Mouse (Mus musculus) lung, postnatal 0 days (tissue): Measurements from ENCODE around the gene Crct1. TPM values are rescaled to one million over a fixed set of nuclear protein-coding genes. Genes with fewer than 3 reads are reported as not detected.
A peak's percentile ranks its signal among the peaks of the same experiment; 100 is the strongest.

Experiments used
- ATAC-seq: fragments of 200-750 bp; cut with Nextera tagmentation; 2 replicates; pipeline ENCODE4 v1.8.0; 2017; ENCODE audit warnings: moderate library complexity
- DNase-seq: peaks from one replicate; pipeline ENCODE4 v3.0.0-alpha.2; 2016; ENCODE audit warnings: low spot score
- H3K27ac ChIP-seq: fragments of 300-500 bp; sonication (generic); 2 replicates; pipeline ENCODE4 v1.5.1; 2014; ENCODE audit warnings: antibody characterized with exemption, mild to moderate bottlenecking, low read length, mixed read lengths
- H3K27me3 ChIP-seq: fragments of 300-500 bp; sonication (generic); replicated peaks from 2 replicates; pipeline ENCODE4 v1.6.1; 2014; ENCODE audit warnings: low read length, mixed read lengths; ENCODE audit not compliant: insufficient read depth
- H3K36me3 ChIP-seq: fragments of 300-500 bp; sonication (generic); 2 replicates; pipeline ENCODE4 v1.6.1; 2014; ENCODE audit warnings: low read length, mixed read lengths; ENCODE audit not compliant: insufficient read depth
- H3K4me1 ChIP-seq: fragments of 300-500 bp; sonication (generic); 2 replicates; pipeline ENCODE4 v1.6.1; 2014; ENCODE audit warnings: antibody characterized with exemption, low read depth, low read length, mixed read lengths; ENCODE audit not compliant: insufficient read depth
- H3K4me2 ChIP-seq: fragments of 300-500 bp; sonication (generic); replicated peaks from 2 replicates; pipeline ENCODE4 v1.6.1; 2014; ENCODE audit warnings: low read depth, mild to moderate bottlenecking, low read length, moderate library complexity, mixed read lengths
- H3K4me3 ChIP-seq: fragments of 300-500 bp; sonication (generic); 2 replicates; pipeline ENCODE4 v1.5.1; 2014; ENCODE audit warnings: low read depth, low read length
- H3K9ac ChIP-seq: fragments of 300-500 bp; sonication (generic); replicated peaks from 2 replicates; pipeline ENCODE4 v1.6.1; 2014; ENCODE audit warnings: low read depth, mild to moderate bottlenecking
- H3K9me3 ChIP-seq: fragments of 300-500 bp; sonication (generic); 2 replicates; pipeline ENCODE4 v1.6.1; 2016; ENCODE audit warnings: low read length, mixed read lengths
- CTCF ChIP-seq: IDR thresholded peaks from 2 replicates; pipeline ENCODE4 v1.5.1; 2016; ENCODE audit warnings: antibody characterized with exemption, mild to moderate bottlenecking
- EP300 ChIP-seq: IDR thresholded peaks from 2 replicates; pipeline ENCODE4 v1.6.1; 2016; ENCODE audit warnings: antibody characterized with exemption, mild to moderate bottlenecking, control low read depth
- WGBS: fragments of 180-500 bp; shearing (Covaris S2); extraction: QIAGEN DNeasy Blood & Tissue Kit; methylation state at CpG from one replicate; pipeline ENCODE4 v1.1.7; 2014; 5-methylcytosine and 5-hydroxymethylcytosine counted together
- polyA plus RNA-seq: library from polyadenylated mRNA; unstranded; fragments of >200 nt; fragmentation: Nextera tagmentation; extraction: Ambion mirVana; gene quantifications from 2 replicates; pipeline ENCODE4 v1.2.1, GENCODE M21; 2015

Gene Crct1
- polyA plus RNA-seq, 1 experiment from 2014 or later = not detected

GRCm38 (mm10) chr3:93021171-93021570 is 5.7 kb upstream of the Crct1 start:
- no peak overlapping the region for H3K27ac ChIP-seq
- WGBS = 82% methylated on average over 1 of the region's 1 CpGs
- TF ChIP-seq EP300 = no peak
- no peak for TF ChIP-seq CTCF
- DNase-seq (no peak), ATAC-seq (no peak)
- H3K4me3 ChIP-seq = no peak overlapping the region
- no peaks in the 10 kb centered on the region for H3K36me3 ChIP-seq
- no peak overlapping the region for H3K4me2 ChIP-seq
- no peaks in the 10 kb centered on the region for H3K9me3 ChIP-seq
- H3K27me3 ChIP-seq = no peaks in the 10 kb centered on the region
- H3K4me1 ChIP-seq = no peaks in the 10 kb centered on the region
- H3K9ac ChIP-seq = no peak overlapping the region

GRCm38 (mm10) chr3:93018960-93019359 is 3.5 kb upstream of the Crct1 start, which contains the start of gene Lce1m:
Lce1m (minus strand) TSS chr3:93019060.
- TF ChIP-seq CTCF = no peak
- no peak for TF ChIP-seq EP300
- WGBS = 87% methylated on average over 2 of the region's 2 CpGs

GRCm38 (mm10) chr3:93014871-93015270 is 616 bp downstream of the Crct1 start:
- no peak for ATAC-seq
- H3K27me3 ChIP-seq = no peaks in the 10 kb centered on the region
- 30% methylated on average over 5 of the region's 5 CpGs for WGBS
- no peaks in the 10 kb centered on the region for H3K4me1 ChIP-seq
- no peak overlapping the region for H3K27ac ChIP-seq
- no peaks in the 10 kb centered on the region for H3K9me3 ChIP-seq
- H3K9ac ChIP-seq = no peak overlapping the region; the same call in 1 of the 2 replicates
- no peak for DNase-seq
- peak overlapping the region; percentile 31 for H3K4me3 ChIP-seq
- no peaks in the 10 kb centered on the region for H3K36me3 ChIP-seq
- TF ChIP-seq CTCF (no peak), EP300 (no peak)
- H3K4me2 ChIP-seq = peak overlapping the region; percentile 67

More at GRCm38 (mm10) chr3:93018960-93019359, 3.5 kb upstream of the Crct1 start, which contains the start of gene Lce1m:
- no peak within 1 kb of the TSS for H3K4me3 ChIP-seq
- H3K9me3 ChIP-seq = no peaks in the 10 kb centered on the region
- no peak within 1 kb of the TSS for H3K9ac ChIP-seq
- H3K27ac ChIP-seq = no peak within 1 kb of the TSS
- H3K36me3 ChIP-seq = no peaks in the 10 kb centered on the region
- no peaks in the 10 kb centered on the region for H3K4me1 ChIP-seq
- no peak for DNase-seq
- ATAC-seq = no peak
- H3K4me2 ChIP-seq = no peak within 1 kb of the TSS
- H3K27me3 ChIP-seq = no peaks in the 10 kb centered on the region

DNA sequence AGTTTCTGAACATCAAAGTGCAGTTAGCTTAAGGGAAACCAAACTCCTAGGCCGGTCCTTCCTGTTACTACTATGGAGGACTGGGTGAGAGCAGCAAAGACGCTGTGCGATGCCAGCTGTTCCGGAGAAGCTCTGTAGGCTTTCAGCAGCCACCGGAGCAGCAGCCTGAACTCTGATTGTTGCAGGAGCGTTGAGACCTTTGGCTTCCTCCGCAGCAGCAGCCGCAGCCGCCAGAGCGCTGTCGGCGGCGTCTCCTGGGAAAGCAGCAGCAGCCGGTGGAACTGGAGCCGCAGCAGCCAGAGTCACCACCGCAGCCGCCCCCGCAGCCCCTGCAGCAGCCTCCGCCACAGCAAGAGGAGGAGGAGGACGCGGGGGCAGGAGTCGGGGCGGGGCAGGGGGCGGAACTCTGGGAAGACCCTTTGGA is 1.1 kb downstream of the Crct1 start:
- TF ChIP-seq EP300 = no peak
- no peak for TF ChIP-seq CTCF
- whole genome bisulfite sequencing = 0% methylated on average over 24 of the region's 24 CpGs
- H3K4me3 ChIP-seq = peak overlapping the region; percentile 31
- H3K36me3 ChIP-seq = no peaks in the 10 kb centered on the region
- H3K4me2 ChIP-seq = peak overlapping the region; percentile 67
- peak; percentile 58 for DNase-seq
- no peak overlapping the region; the same call in 1 of the 2 replicates for H3K9ac ChIP-seq
- no peaks in the 10 kb centered on the region for H3K9me3 ChIP-seq
- no peaks in the 10 kb centered on the region for H3K27me3 ChIP-seq
- H3K4me1 ChIP-seq = no peaks in the 10 kb centered on the region
- no peak; the same call in 1 of the 2 replicates for ATAC-seq
- no peak overlapping the region for H3K27ac ChIP-seq

- no peak for DNase-seq
- Histone ChIP-seq H3K27ac (no peak overlapping the region), H3K9me3 (no peaks in the 10 kb centered on the region), H3K4me1 (no peaks in the 10 kb centered on the region), H3K9ac (no peak overlapping the region), H3K4me2 (no peak overlapping the region), H3K36me3 (no peaks in the 10 kb centered on the region), H3K27me3 (no peaks in the 10 kb centered on the region), H3K4me3 (no peak overlapping the region)
- 66% methylated on average over 4 of the region's 4 CpGs for WGBS
- TF ChIP-seq CTCF (no peak), EP300 (no peak)
- ATAC-seq = no peak
These were observed 12.6 kb downstream of the Crct1 start for GRCm38 (mm10) chr3:93002843-93003242.

DNA sequence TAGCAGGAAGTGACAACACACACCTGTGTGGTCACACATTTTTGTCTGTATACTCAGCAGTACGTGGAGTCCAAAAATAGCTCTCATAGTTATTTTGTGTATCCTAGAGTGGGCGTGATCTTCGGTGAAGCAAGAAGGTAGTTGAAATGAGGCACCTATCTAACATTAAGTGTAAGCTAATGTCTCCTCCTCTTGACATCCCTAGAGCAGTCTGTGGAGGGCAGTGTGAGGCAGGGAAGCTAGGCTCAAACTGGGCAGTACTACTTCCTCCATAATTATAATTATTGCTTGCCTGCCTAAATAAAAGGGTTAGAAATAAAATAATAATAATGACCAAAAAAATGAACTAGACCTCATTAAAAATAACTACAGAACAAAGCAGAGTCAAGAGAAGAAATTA is 14.9 kb downstream of the Crct1 start:
- TF ChIP-seq EP300 (no peak), CTCF (no peak)
- H3K4me1 ChIP-seq = no peaks in the 10 kb centered on the region
- DNase-seq (no peak), ATAC-seq (no peak)
- no peak overlapping the region for H3K4me2 ChIP-seq
- no peak overlapping the region for H3K9ac ChIP-seq
- no peak overlapping the region for H3K4me3 ChIP-seq
- no peak overlapping the region for H3K27ac ChIP-seq
- no peaks in the 10 kb centered on the region for H3K27me3 ChIP-seq
- no peaks in the 10 kb centered on the region for H3K36me3 ChIP-seq
- 56% methylated on average over 3 of the region's 3 CpGs for WGBS
- H3K9me3 ChIP-seq = no peaks in the 10 kb centered on the region

- no peaks in the 10 kb centered on the region for H3K36me3 ChIP-seq
- ATAC-seq = peak; percentile 57
- H3K9ac ChIP-seq = no peak overlapping the region
- 2% methylated on average over 7 of the region's 7 CpGs for WGBS
- no peaks in the 10 kb centered on the region for H3K9me3 ChIP-seq
- TF ChIP-seq CTCF = peak; percentile 80
- no peak for TF ChIP-seq EP300
- no peak overlapping the region for H3K27ac ChIP-seq
- no peaks in the 10 kb centered on the region for H3K27me3 ChIP-seq
- H3K4me3 ChIP-seq = no peak overlapping the region
- DNase-seq = peak; percentile 68
- no peaks in the 10 kb centered on the region for H3K4me1 ChIP-seq
- no peak overlapping the region for H3K4me2 ChIP-seq
These were observed 16.8 kb downstream of the Crct1 start for GRCm38 (mm10) chr3:92998691-92999090.
